Mouse (Mus musculus): ENCODE data around the gene Ccn2. TPM values are rescaled to one million over a fixed set of nuclear protein-coding genes. Genes with fewer than 3 reads are reported as not detected.
A peak's percentile ranks its signal among the peaks of the same experiment; 100 is the strongest.

Gene Ccn2
- polyA plus RNA-seq (2011; ENCODE audit: insufficient read length, low read depth, missing spikeins) = 483 and 1,320 TPM in 2 replicates

DNA sequence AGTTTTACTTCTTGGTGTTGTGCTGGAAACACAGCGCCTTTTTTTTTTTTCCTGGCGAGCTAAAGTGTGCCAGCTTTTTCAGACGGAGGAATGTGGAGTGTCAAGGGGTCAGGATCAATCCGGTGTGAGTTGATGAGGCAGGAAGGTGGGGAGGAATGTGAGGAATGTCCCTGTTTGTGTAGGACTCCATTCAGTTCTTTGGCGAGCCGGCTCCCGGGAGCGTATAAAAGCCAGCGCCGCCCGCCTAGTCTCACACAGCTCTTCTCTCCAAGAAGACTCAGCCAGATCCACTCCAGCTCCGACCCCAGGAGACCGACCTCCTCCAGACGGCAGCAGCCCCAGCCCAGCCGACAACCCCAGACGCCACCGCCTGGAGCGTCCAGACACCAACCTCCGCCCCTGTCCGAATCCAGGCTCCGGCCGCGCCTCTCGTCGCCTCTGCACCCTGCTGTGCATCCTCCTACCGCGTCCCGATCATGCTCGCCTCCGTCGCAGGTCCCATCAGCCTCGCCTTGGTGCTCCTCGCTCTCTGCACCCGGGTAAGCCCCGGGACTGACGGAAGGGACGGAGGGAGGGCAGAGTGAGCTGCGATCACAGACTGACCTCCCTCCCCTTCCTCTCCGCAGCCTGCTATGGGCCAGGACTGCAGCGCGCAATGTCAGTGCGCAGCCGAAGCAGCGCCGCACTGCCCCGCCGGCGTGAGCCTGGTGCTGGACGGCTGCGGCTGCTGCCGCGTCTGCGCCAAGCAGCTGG lies at the start of gene Ccn2:
Gene Ccn2, plus strand, starts transcription at position 193 of the 753 bp plus-strand sequence.
- Histone ChIP-seq H3K4me3 (ENCODE audit: insufficient read depth, low read length) (peak within 1 kb of the TSS; percentile 61), H3K4me1 (ENCODE audit: control insufficient read depth, insufficient read depth, low read length) (peaks cover 11% of the 10 kb centered on the region), H3K27ac (ENCODE audit: insufficient read depth, low read length) (peak within 1 kb of the TSS; percentile 91)
- TF ChIP-seq CTCF (IDR thresholded peaks at IDR 0.05; ENCODE audit: borderline replicate concordance, insufficient read depth, low read length) (no peak), POLR2A (IDR thresholded peaks at IDR 0.05; ENCODE audit: low read depth, low read length) (peak; percentile 89)

DNA sequence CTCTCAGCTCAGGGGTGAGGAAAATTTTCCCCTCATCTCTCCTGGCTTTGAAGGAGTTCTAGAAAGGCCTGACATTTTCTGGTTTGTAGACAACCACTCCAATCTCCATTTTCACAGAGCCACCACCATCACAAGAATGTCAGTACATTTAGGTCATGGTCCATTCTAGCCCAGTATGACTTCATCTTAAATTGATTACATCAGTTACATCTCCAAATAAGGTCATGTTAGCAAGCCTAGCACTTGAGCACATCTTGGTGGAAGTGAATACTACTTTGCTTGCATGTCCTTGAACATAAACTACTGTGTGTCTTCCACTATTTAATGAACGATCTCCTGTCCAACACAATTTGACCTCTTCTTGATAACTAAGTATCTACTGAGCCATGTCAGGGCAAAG lies 42.4 kb upstream of the Ccn2 start:
- Histone ChIP-seq H3K4me1 (ENCODE audit: control insufficient read depth, insufficient read depth, low read length) (no peaks in the 10 kb centered on the region), H3K27ac (ENCODE audit: insufficient read depth, low read length) (peak overlapping the region; percentile 76), H3K4me3 (ENCODE audit: insufficient read depth, low read length) (no peak overlapping the region)
- no peak for TF ChIP-seq CTCF (IDR thresholded peaks at IDR 0.05; ENCODE audit: borderline replicate concordance, insufficient read depth, low read length)
- TF ChIP-seq POLR2A (IDR thresholded peaks at IDR 0.05; ENCODE audit: low read depth, low read length) = no peak

DNA sequence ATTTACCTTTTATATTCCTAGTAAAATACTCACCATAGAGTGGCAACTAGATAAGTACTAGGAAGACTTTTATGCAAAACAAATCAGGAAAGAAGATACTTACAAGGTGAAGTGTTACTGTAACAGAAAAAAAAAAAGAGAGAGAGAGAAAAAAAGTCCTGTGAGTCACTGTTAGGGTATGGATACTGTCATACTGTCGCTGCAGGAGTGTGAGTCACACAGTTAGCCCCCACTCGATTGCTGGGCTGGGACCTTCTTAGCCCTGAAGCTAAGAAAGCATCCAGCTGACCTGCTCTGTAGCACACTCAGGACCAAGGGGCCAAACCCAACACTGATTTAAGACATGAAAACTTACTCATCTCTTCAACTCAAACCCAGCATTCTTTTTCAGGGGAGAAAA lies 41.2 kb upstream of the Ccn2 start:
- no peak for TF ChIP-seq CTCF (IDR thresholded peaks at IDR 0.05; ENCODE audit: borderline replicate concordance, insufficient read depth, low read length)
- TF ChIP-seq POLR2A (IDR thresholded peaks at IDR 0.05; ENCODE audit: low read depth, low read length) = no peak
- Histone ChIP-seq H3K27ac (ENCODE audit: insufficient read depth, low read length) (no peak overlapping the region), H3K4me1 (ENCODE audit: control insufficient read depth, insufficient read depth, low read length) (no peaks in the 10 kb centered on the region), H3K4me3 (ENCODE audit: insufficient read depth, low read length) (no peak overlapping the region)

DNA sequence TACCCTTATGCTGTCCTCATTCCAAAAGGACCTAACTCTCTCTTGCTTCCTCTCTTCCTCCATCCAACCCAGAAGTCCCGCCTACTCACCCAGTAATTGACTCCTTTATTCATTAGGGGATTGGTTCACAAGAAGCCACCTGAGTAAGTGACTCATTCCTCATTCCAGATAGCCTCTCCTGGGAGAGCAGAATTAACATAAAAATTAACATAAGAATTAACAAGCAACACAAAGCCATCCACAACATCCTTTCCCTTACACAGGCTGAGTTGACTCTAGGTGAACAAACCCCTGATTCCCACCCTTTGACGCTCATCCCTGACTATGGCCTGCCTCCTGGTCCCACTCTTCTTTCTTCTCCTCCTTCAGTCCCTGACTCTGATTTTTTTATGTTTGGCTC lies 36.9 kb upstream of the Ccn2 start:
- Histone ChIP-seq H3K27ac (ENCODE audit: insufficient read depth, low read length) (no peak overlapping the region), H3K4me3 (ENCODE audit: insufficient read depth, low read length) (no peak overlapping the region), H3K4me1 (ENCODE audit: control insufficient read depth, insufficient read depth, low read length) (no peaks in the 10 kb centered on the region)
- TF ChIP-seq CTCF (IDR thresholded peaks at IDR 0.05; ENCODE audit: borderline replicate concordance, insufficient read depth, low read length) = no peak
- no peak for TF ChIP-seq POLR2A (IDR thresholded peaks at IDR 0.05; ENCODE audit: low read depth, low read length)

DNA sequence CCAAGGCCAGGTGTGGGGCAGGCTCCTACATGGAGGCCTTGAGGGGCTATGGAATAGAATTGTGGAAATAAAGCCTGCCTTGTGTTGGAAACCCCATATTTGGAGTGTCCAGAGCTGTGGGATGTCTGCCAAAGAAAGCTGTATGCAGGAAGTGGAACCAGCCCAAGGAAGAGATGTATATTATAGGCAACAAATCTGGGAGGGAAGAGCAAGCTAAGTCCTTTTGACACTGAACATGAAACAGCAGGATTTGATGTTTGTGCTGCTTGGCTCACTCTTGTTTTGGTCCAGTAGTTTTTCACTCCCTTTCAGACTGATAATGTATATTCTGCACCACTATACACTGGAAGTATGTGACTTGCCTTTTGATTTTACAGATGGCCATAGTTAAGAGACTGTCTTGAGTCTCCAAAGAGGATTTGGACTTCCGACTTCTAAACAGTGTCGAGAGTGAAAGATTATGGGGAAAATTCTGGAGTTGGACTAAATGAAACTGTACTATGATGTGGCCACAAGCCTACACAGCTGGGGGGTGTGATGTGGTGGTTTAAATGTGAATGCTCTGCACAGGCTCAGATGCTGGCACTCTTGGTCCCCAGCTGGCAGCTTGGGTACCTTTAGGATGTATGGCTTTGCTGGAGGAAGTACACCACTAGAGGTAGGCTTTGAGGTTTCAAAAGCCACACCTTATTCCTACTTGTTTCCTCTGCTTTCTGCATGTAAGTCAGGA lies 25.4 kb upstream of the Ccn2 start:
- Histone ChIP-seq H3K27ac (ENCODE audit: insufficient read depth, low read length) (no peak overlapping the region), H3K4me1 (ENCODE audit: control insufficient read depth, insufficient read depth, low read length) (peaks cover 7% of the 10 kb centered on the region), H3K4me3 (ENCODE audit: insufficient read depth, low read length) (no peak overlapping the region)
- no peak for TF ChIP-seq CTCF (IDR thresholded peaks at IDR 0.05; ENCODE audit: borderline replicate concordance, insufficient read depth, low read length)
- no peak for TF ChIP-seq POLR2A (IDR thresholded peaks at IDR 0.05; ENCODE audit: low read depth, low read length)

DNA sequence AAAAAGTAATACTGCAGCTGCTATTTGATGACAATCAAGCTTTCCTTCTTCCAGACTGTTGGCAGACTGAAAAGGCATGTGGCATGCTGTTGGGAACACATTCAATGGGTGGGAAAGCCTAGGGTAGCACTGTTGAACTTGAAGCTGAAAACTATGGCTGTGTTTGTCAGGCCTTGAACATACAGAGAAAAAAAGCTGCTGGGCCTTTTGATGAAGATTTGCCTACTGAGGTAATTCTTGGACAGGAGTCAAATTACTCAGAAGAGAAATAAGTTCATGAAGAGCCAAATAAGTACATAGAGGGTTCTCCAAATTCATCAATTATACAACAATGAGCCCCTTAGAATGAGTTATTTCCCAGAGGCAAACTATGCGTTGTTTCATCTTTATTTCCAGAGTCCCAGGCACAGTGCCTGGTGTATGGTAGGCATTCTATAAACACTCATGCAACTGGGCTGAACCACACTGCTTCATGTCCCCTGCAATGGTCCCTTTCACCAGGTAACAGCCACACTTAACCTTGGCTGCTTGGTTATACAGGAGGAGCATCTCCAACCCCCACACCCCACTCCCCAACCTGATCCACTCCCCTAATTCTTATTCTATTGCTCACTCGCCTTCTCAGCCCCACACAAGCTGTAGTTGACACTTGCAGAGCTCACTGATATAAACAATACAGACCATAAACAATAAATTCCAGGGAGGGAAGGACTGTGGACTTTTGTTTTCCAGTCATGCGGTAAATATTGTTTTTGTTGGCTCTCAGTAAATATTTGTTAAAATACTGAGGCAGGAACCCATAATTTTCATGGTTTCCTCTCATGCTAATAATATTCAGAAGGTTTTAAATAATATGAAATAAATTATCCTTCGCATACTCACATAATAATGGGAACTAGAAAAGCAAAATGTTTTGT lies 22.9 kb upstream of the Ccn2 start:
- Histone ChIP-seq H3K4me1 (ENCODE audit: control insufficient read depth, insufficient read depth, low read length) (peaks cover 7% of the 10 kb centered on the region), H3K4me3 (ENCODE audit: insufficient read depth, low read length) (no peak overlapping the region), H3K27ac (ENCODE audit: insufficient read depth, low read length) (peak overlapping the region; percentile 84)
- TF ChIP-seq POLR2A (IDR thresholded peaks at IDR 0.05; ENCODE audit: low read depth, low read length) = no peak

DNA sequence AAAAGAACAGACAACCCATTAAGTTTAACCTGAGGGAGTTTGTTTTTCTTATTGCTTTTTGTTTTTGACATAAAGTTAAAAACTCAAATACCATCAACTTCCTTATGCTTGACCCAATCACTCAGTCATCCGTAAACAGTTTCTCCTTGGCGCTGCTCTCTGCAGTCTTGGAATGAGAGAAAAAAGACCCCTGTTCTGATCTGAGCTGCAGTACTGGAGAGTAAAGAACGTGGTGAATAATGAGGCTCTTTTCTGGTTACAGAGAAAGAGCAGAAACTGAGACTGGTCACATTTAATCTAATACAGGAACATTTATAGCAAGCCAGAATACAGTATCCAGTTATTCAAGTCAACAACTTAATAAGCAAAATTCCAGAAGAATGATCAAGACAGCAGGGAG lies 21.8 kb upstream of the Ccn2 start:
- no peak overlapping the region for H3K4me3 ChIP-seq (ENCODE audit: insufficient read depth, low read length)
- peak overlapping the region; percentile 84 for H3K27ac ChIP-seq (ENCODE audit: insufficient read depth, low read length)
- H3K4me1 ChIP-seq (ENCODE audit: control insufficient read depth, insufficient read depth, low read length) = peaks cover 7% of the 10 kb centered on the region
- TF ChIP-seq POLR2A (IDR thresholded peaks at IDR 0.05; ENCODE audit: low read depth, low read length) (no peak), CTCF (IDR thresholded peaks at IDR 0.05; ENCODE audit: borderline replicate concordance, insufficient read depth, low read length) (no peak)

DNA sequence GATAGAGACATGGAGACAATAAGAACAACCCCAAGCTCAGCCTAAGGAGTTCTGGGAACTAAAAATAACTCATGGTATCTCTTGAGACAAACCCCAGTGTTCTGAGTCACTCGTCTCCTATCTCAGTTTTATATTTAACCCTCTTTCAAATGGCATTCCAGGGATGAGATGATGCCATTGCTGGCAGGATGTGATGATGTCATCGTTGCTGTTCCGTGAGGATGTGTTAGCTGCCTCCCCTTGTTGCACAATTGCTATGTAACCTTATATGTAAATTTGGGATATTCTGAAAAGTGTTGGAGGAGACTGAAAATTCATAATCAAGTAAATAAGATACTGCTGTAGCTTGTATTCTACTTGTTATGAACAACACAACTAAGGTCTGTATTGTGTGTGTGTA lies 14.2 kb upstream of the Ccn2 start:
- H3K4me3 ChIP-seq (ENCODE audit: insufficient read depth, low read length) = no peak overlapping the region
- TF ChIP-seq POLR2A (IDR thresholded peaks at IDR 0.05; ENCODE audit: low read depth, low read length) (no peak), CTCF (IDR thresholded peaks at IDR 0.05; ENCODE audit: borderline replicate concordance, insufficient read depth, low read length) (no peak)
- no peaks in the 10 kb centered on the region for H3K4me1 ChIP-seq (ENCODE audit: control insufficient read depth, insufficient read depth, low read length)
- H3K27ac ChIP-seq (ENCODE audit: insufficient read depth, low read length) = no peak overlapping the region; the same call in 1 of the 2 replicates

DNA sequence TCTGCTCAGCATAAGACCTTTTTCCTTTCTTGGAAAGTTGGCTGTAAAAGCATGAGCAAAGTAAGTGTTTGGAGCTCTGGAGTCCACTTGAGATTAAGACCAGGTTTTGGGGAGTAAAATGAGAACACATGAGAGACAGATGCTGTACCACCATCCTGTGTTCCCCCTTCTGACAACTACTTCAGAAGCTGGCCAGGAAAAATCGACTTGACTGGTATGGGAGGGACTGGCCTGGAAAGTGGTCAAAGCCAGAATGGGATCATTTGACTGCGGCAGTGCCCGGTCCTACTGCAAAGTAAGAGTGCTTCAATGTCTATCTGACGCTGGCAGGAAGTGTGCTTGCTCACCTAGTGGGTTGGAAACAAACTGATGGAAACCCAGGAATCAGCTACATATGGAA lies 6.4 kb upstream of the Ccn2 start:
- peak overlapping the region; percentile 99 for H3K27ac ChIP-seq (ENCODE audit: insufficient read depth, low read length)
- no peak overlapping the region for H3K4me3 ChIP-seq (ENCODE audit: insufficient read depth, low read length)
- TF ChIP-seq CTCF (IDR thresholded peaks at IDR 0.05; ENCODE audit: borderline replicate concordance, insufficient read depth, low read length) (no peak), POLR2A (IDR thresholded peaks at IDR 0.05; ENCODE audit: low read depth, low read length) (no peak)
- H3K4me1 ChIP-seq (ENCODE audit: control insufficient read depth, insufficient read depth, low read length) = peaks cover 21% of the 10 kb centered on the region
